Mouse (Mus musculus) E14TG2a.4 (cell line): ENCODE measurements around the gene Gm20388.

Source experiments
- H3K27me3 ChIP-seq: 2 replicates; pipeline ENCODE4 v1.6.1; 2014; ENCODE audit warnings: low read length, control low read depth; ENCODE audit not compliant: insufficient read depth
- H3K36me3 ChIP-seq: 2 replicates; pipeline ENCODE4 v1.6.1; 2014; ENCODE audit warnings: low read length, control low read depth; ENCODE audit not compliant: insufficient read depth
- H3K4me1 ChIP-seq: replicated peaks from 2 replicates; pipeline ENCODE4 v1.6.1; 2014; ENCODE audit warnings: low read depth, low read length, control low read depth
- H3K4me3 ChIP-seq: replicated peaks from 2 replicates; pipeline ENCODE4 v1.5.1; 2014; ENCODE audit warnings: mild to moderate bottlenecking, low read length
- H3K9me3 ChIP-seq: 2 replicates; pipeline ENCODE4 v1.6.1; 2014; ENCODE audit warnings: low read length, control low read depth
- CTCF ChIP-seq: conservative IDR thresholded peaks from 2 replicates; pipeline ENCODE4 v1.5.1; 2014; ENCODE audit warnings: low read length
- NANOG ChIP-seq: IDR thresholded peaks from 2 replicates; pipeline ENCODE4 v1.6.1; 2014; ENCODE audit warnings: borderline replicate concordance, low read length, mixed read lengths
- POU5F1 ChIP-seq: IDR thresholded peaks from 2 replicates; pipeline ENCODE4 v1.6.1; 2014; ENCODE audit warnings: low read length, borderline replicate concordance

The Gm20388 gene

GRCm38 (mm10) chr8:119960531-119961104, 50.0 kb downstream of the Gm20388 start:
- H3K27me3 ChIP-seq, result peaks cover under 1% of the 10 kb centered on the region; the same call in 1 of the 2 replicates
- TF ChIP-seq CTCF, result no peak
- TF ChIP-seq POU5F1, result no peak
- no peak for TF ChIP-seq NANOG
- no peak overlapping the region for H3K4me3 ChIP-seq
- peaks cover 37% of the 10 kb centered on the region for H3K4me1 ChIP-seq
- H3K36me3 ChIP-seq, result peaks cover 36% of the 10 kb centered on the region
- H3K9me3 ChIP-seq, result no peaks in the 10 kb centered on the region

GRCm38 (mm10) chr8:119964859-119965258, 54.2 kb downstream of the Gm20388 start:
- H3K4me1 ChIP-seq, result peaks cover 16% of the 10 kb centered on the region
- no peaks in the 10 kb centered on the region for H3K36me3 ChIP-seq
- TF ChIP-seq NANOG, result no peak
- peaks cover 8% of the 10 kb centered on the region for H3K9me3 ChIP-seq
- peaks cover 4% of the 10 kb centered on the region; the same call in 1 of the 2 replicates for H3K27me3 ChIP-seq
- H3K4me3 ChIP-seq, result no peak overlapping the region

GRCm38 (mm10) chr8:119967435-119967834, 56.8 kb downstream of the Gm20388 start:
- H3K4me3 ChIP-seq, result no peak overlapping the region
- H3K4me1 ChIP-seq, result peaks cover 7% of the 10 kb centered on the region
- no peaks in the 10 kb centered on the region for H3K36me3 ChIP-seq
- H3K27me3 ChIP-seq, result peaks cover 4% of the 10 kb centered on the region; the same call in 1 of the 2 replicates
- TF ChIP-seq CTCF, result peak; percentile 57
- TF ChIP-seq NANOG, result no peak
- peaks cover 8% of the 10 kb centered on the region for H3K9me3 ChIP-seq

GRCm38 (mm10) chr8:119970169-119970568, 59.5 kb downstream of the Gm20388 start:
- H3K4me1 ChIP-seq, result no peaks in the 10 kb centered on the region
- no peak overlapping the region for H3K4me3 ChIP-seq
- H3K9me3 ChIP-seq, result peaks cover 8% of the 10 kb centered on the region
- H3K36me3 ChIP-seq, result no peaks in the 10 kb centered on the region
- H3K27me3 ChIP-seq, result peaks cover 4% of the 10 kb centered on the region; the same call in 1 of the 2 replicates
- no peak for TF ChIP-seq NANOG
- no peak for TF ChIP-seq CTCF
- TF ChIP-seq POU5F1, result no peak

- TF ChIP-seq CTCF, result no peak
- no peak for TF ChIP-seq POU5F1
- no peak for TF ChIP-seq NANOG
- Histone ChIP-seq H3K4me3 (no peak overlapping the region), H3K4me1 (no peaks in the 10 kb centered on the region), H3K27me3 (no peaks in the 10 kb centered on the region; the same call in 1 of the 2 replicates), H3K9me3 (peaks cover 4% of the 10 kb centered on the region), H3K36me3 (no peaks in the 10 kb centered on the region)
These were observed 61.9 kb downstream of the Gm20388 start for GRCm38 (mm10) chr8:119972558-119972957.

GRCm38 (mm10) chr8:119978770-119979381, 68.2 kb downstream of the Gm20388 start:
- Histone ChIP-seq H3K4me3 (no peak overlapping the region), H3K4me1 (peaks cover 13% of the 10 kb centered on the region; the same call in 1 of the 2 replicates), H3K36me3 (no peaks in the 10 kb centered on the region), H3K27me3 (no peaks in the 10 kb centered on the region; the same call in 1 of the 2 replicates), H3K9me3 (no peaks in the 10 kb centered on the region)
- TF ChIP-seq CTCF, result no peak
- no peak for TF ChIP-seq NANOG
- TF ChIP-seq POU5F1, result no peak

GRCm38 (mm10) chr8:119981253-119981652, 70.6 kb downstream of the Gm20388 start:
- H3K9me3 ChIP-seq, result no peaks in the 10 kb centered on the region
- no peak overlapping the region for H3K4me3 ChIP-seq
- no peaks in the 10 kb centered on the region for H3K36me3 ChIP-seq
- no peak for TF ChIP-seq NANOG
- 0 out of 2 replicates have a peak, but pooled peaks have one; percentile 3 for TF ChIP-seq CTCF
- no peaks in the 10 kb centered on the region for H3K27me3 ChIP-seq
- H3K4me1 ChIP-seq, result peaks cover 13% of the 10 kb centered on the region; the same call in 1 of the 2 replicates

- no peak overlapping the region for H3K4me3 ChIP-seq
- TF ChIP-seq NANOG (no peak), CTCF (peak; percentile 60), POU5F1 (no peak)
- H3K36me3 ChIP-seq, result no peaks in the 10 kb centered on the region
- no peaks in the 10 kb centered on the region for H3K9me3 ChIP-seq
- 0 out of 2 replicates have a peak, but pooled peaks cover 7% of the 10 kb centered on the region for H3K27me3 ChIP-seq
- peaks cover 20% of the 10 kb centered on the region; the same call in 1 of the 2 replicates for H3K4me1 ChIP-seq
These were observed 73.4 kb downstream of the Gm20388 start for GRCm38 (mm10) chr8:119984085-119984484.
